Mouse (Mus musculus) heart, adult 2 months (tissue): Measurements from ENCODE around the gene Hnrnpul2. TPM values are rescaled to one million over a fixed set of nuclear protein-coding genes. Genes with fewer than 3 reads are reported as not detected.
A peak's percentile ranks its signal among the peaks of the same experiment; 100 is the strongest.

Source experiments
- DNase-seq, 2 experiments: peaks; one replicate each; pipeline ENCODE4 v3.0.0; 2021
- H3K27ac ChIP-seq: fragments of 200-600 bp; 2 replicates; pipeline ENCODE4 v1.8.1; 2022
- H3K27me3 ChIP-seq: fragments of 200-500 bp; 2 replicates; pipeline ENCODE4 v1.6.1; 2012; ENCODE audit warnings: mild to moderate bottlenecking, low read length, inconsistent platforms, mixed read lengths; ENCODE audit not compliant: control insufficient read depth, insufficient read depth
- H3K36me3 ChIP-seq: fragments of 200-500 bp; 2 replicates; pipeline ENCODE4 v1.6.1; 2012; ENCODE audit warnings: low read length, inconsistent platforms; ENCODE audit not compliant: control insufficient read depth, insufficient read depth
- H3K4me1 ChIP-seq: fragments of 200-500 bp; 2 replicates; pipeline ENCODE4 v1.6.1; 2011; ENCODE audit warnings: low read length; ENCODE audit not compliant: control insufficient read depth, insufficient read depth
- H3K4me3 ChIP-seq: fragments of 200-600 bp; 2 replicates; pipeline ENCODE4 v1.8.1; 2022
- H3K79me2 ChIP-seq: fragments of 200-500 bp; replicated peaks from 2 replicates; pipeline ENCODE4 v1.6.1; 2012; ENCODE audit warnings: mild to moderate bottlenecking, inconsistent platforms, low read length, moderate library complexity, mixed read lengths; ENCODE audit not compliant: control insufficient read depth, insufficient read depth
- H3K9ac ChIP-seq: fragments of 200-500 bp; 2 replicates; pipeline ENCODE4 v1.6.1; 2012; ENCODE audit warnings: low read depth, mild to moderate bottlenecking, control low read depth, inconsistent platforms, low read length, mixed read lengths
- CTCF ChIP-seq: fragments of 200-600 bp; IDR thresholded peaks from 2 replicates; pipeline ENCODE4 v1.8.1; 2022; ENCODE audit warnings: antibody characterized with exemption, mild to moderate bottlenecking, moderate library complexity
- EP300 ChIP-seq: fragments of 200-500 bp; IDR thresholded peaks from 2 replicates; pipeline ENCODE4 v1.6.1; 2011; ENCODE audit warnings: low read depth, low read length, control low read depth; ENCODE audit not compliant: insufficient read depth
- POLR2A ChIP-seq: fragments of 200-500 bp; IDR thresholded peaks from 2 replicates; pipeline ENCODE4 v1.6.1; 2011; ENCODE audit warnings: mild to moderate bottlenecking, low read depth, low read length, control low read depth; ENCODE audit not compliant: insufficient read depth
- WGBS: fragments of 180-500 bp; shearing (Covaris S2); methylation state at CpG from one replicate; pipeline ENCODE4 v1.1.7; 2018; 5-methylcytosine and 5-hydroxymethylcytosine counted together
- intact Hi-C: fragments of 180-260 bp; cut with DNase I; formaldehyde crosslinking; loops from one replicate; pipeline ENCODE4 v1.15.1; 2025
- polyA plus RNA-seq: library from polyadenylated mRNA; depleted of rRNA; stranded (reverse); fragments of >200 nt; gene quantifications from 2 replicates; pipeline ENCODE4 v1.2.3, GENCODE M21; 2012
- total RNA-seq, 2 experiments: library from RNA; stranded (reverse); gene quantifications; 2 replicates each; pipeline ENCODE4 v1.2.3; 2021

The Hnrnpul2 gene
- total and polyA plus RNA-seq, 3 experiments = 12.4 to 47.5 (median 44.7) TPM

DNA sequence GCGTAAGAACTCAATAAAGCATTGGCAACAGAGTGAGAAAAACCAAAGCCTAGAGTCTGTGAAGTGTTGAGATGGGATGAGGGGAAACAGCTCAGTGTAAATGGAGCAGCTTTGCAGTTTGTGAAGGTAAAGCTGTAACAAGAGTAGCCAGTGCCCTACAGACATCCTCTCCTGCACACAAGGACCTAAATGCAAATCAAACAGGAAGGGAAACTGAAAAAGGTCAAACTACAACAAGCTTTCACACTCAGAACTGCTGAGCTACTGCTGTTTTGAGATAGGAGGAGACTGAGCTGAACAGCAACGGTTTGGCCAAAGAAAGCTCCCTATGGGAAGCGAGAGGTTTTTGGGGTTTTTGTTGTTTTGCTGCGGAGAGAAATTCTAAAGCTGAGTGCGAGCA is 13.0 kb upstream of the Hnrnpul2 start:
- Histone ChIP-seq H3K27me3 (no peaks in the 10 kb centered on the region), H3K4me1 (no peaks in the 10 kb centered on the region; the same call in 1 of the 2 replicates), H3K79me2 (0 out of 2 replicates have a peak, but pooled peaks cover 1% of the 10 kb centered on the region), H3K36me3 (peaks cover 2% of the 10 kb centered on the region; the same call in 1 of the 2 replicates), H3K9ac (no peak overlapping the region), H3K27ac (no peak overlapping the region), H3K4me3 (no peak overlapping the region)
- intact Hi-C loops = no loop called here
- DNase-seq = no peak
- TF ChIP-seq POLR2A (no peak), CTCF (no peak), EP300 (no peak)
- 86% methylated on average over 5 of the region's 5 CpGs for WGBS

DNA sequence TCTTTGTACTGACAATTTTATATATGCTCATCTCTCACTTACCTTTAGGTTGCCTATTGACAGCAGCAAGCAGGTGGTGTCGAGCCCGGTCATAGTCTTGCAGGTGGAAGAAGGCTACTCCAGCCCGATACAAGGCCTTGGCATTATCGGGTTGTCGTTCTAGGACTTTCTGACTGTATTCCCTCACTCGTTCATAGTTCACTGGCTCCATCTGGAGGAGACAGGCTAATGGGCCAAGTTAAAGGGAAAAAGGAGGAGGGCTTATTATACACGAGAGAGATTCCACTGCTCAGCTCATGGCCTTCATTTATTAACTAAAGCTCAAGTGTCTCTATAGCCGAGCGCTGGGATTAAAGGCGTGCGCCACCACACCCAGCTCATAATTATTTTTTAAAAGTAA is 4.0 kb upstream of the Hnrnpul2 start:
- no peak overlapping the region for H3K4me3 ChIP-seq
- WGBS = 69% methylated on average over 11 of the region's 11 CpGs
- peaks cover 3% of the 10 kb centered on the region for H3K4me1 ChIP-seq
- H3K27me3 ChIP-seq = no peaks in the 10 kb centered on the region
- no peak overlapping the region for H3K9ac ChIP-seq
- H3K27ac ChIP-seq = no peak overlapping the region
- intact Hi-C loops = loop anchor here (5.0 kb wide), 4 partner anchors 44 to 94 kb away; partner anchors contain the start of genes 1700092M07Rik, Nxf1, Slc3a2 and Stx5a
- peaks cover 1% of the 10 kb centered on the region; the same call in 1 of the 2 replicates for H3K79me2 ChIP-seq
- peaks cover 6% of the 10 kb centered on the region; the same call in 1 of the 2 replicates for H3K36me3 ChIP-seq
- TF ChIP-seq POLR2A (no peak), CTCF (no peak), EP300 (no peak)
- no peak for DNase-seq

DNA sequence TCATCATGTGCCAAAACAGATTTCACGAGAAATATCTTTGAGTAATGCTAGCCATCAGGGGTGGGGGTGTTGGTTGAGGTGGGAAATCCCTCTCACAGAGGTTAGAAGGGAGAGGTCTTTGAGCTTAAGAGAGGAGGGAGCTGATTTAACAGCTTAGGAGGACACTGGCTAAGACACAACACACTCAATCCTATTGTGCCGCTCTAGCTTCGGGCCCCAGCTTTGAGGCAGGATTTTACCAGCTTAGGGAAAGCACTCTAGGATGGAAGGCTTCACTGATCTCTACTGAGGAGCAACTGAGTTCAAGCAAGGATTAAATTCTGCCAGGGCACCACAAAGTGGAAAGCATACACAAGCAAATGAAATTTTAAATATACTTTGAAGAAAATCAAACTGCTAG is 2.8 kb upstream of the Hnrnpul2 start:
- H3K9ac ChIP-seq = no peak overlapping the region
- no peaks in the 10 kb centered on the region for H3K27me3 ChIP-seq
- H3K79me2 ChIP-seq = peaks cover 1% of the 10 kb centered on the region; the same call in 1 of the 2 replicates
- no peak overlapping the region for H3K4me3 ChIP-seq
- peaks cover 5% of the 10 kb centered on the region for H3K4me1 ChIP-seq
- H3K27ac ChIP-seq = no peak overlapping the region
- peaks cover 6% of the 10 kb centered on the region for H3K36me3 ChIP-seq
- no peak for TF ChIP-seq EP300
- no peak for TF ChIP-seq CTCF
- no peak for TF ChIP-seq POLR2A
- intact Hi-C loops = loop anchor here (5.0 kb wide), 4 partner anchors 45 to 95 kb away; partner anchors contain the start of genes 1700092M07Rik, Nxf1, Slc3a2 and Stx5a
- 61% methylated on average over 3 of the region's 3 CpGs for WGBS
- DNase-seq = no peak

- Histone ChIP-seq H3K4me1 (peaks cover 7% of the 10 kb centered on the region), H3K27me3 (no peaks in the 10 kb centered on the region), H3K4me3 (peak overlapping the region; percentile 86), H3K9ac (peak overlapping the region; percentile 62), H3K79me2 (peaks cover 1% of the 10 kb centered on the region; the same call in 1 of the 2 replicates), H3K27ac (peak overlapping the region; percentile 97), H3K36me3 (peaks cover 18% of the 10 kb centered on the region)
- TF ChIP-seq CTCF (no peak), EP300 (no peak), POLR2A (no peak)
- WGBS = 9% methylated on average over 14 of the region's 14 CpGs
- intact Hi-C loops = loop anchor here (2.0 to 5.0 kb wide), 5 partner anchors 16 to 96 kb away; partner anchors contain the start of genes 1700092M07Rik, Nxf1, Slc3a2 and Stx5a
- DNase-seq = no peak
These were observed 1.5 kb upstream of the Hnrnpul2 start for GRCm38 (mm10) chr19:8818301-8818798.

GRCm38 (mm10) chr19:8818801-8819595 is 812 bp upstream of the Hnrnpul2 start, which contains the start of gene Ttc9c:
Gene Ttc9c, minus strand, starts transcription at chr19:8819333.
- Histone ChIP-seq H3K36me3 (peaks cover 20% of the 10 kb centered on the region), H3K4me1 (peaks cover 7% of the 10 kb centered on the region), H3K79me2 (peaks cover 1% of the 10 kb centered on the region; the same call in 1 of the 2 replicates), H3K27ac (peak within 1 kb of the TSS; percentile 97), H3K9ac (peak within 1 kb of the TSS; percentile 93), H3K4me3 (peak within 1 kb of the TSS; percentile 86), H3K27me3 (no peaks in the 10 kb centered on the region)
- intact Hi-C loops = loop anchor here (2.0 to 5.0 kb wide), 5 partner anchors 16 to 97 kb away; partner anchors contain the start of genes 1700092M07Rik, Nxf1, Slc3a2 and Stx5a
- TF ChIP-seq POLR2A (peak; percentile 82), EP300 (peak; percentile 79), CTCF (no peak)
- DNase-seq = peak; percentile 91 to 98
- under 1% methylated on average over 33 of the region's 33 CpGs for WGBS
